Mouse (Mus musculus): ENCODE results near the gene Spn. TPM values are rescaled to one million over a fixed set of nuclear protein-coding genes. Genes with fewer than 3 reads are reported as not detected.
A peak's percentile ranks its signal among the peaks of the same experiment; 100 is the strongest.

The Spn gene
- polyA plus RNA-seq, 1 experiment: 13.2 TPM

DNA sequence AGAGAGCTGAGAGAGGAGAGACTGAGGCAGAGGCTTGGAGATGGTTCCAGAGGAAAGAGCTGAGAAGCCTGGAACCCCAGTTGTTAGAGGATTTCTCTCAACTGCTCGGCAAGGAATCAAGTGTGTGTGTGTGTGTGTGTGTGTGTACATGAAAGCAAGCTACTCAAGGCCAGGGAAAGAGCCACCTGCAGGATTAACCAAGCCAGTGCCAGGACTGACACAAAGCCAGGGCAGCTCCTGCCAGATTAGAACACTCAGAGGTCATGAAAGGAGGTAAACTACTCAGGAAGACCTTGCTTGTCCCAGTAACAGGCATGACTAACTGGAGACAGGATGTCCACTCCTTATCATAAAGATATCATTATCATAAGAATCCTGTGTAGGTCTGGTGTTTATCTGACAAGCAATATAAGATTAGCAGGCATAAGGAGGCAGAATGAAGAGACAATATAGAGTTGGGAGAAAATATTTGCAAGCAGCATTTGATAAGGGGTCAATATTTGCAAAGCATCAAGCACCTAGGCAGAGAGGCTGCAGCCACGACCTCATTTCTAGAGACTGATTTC is 36.1 kb downstream of the Spn start:
- TF ChIP-seq CTCF (IDR thresholded peaks at IDR 0.05; ENCODE audit: insufficient read depth, low read length): no peak
- no peak for TF ChIP-seq POLR2A (IDR thresholded peaks at IDR 0.05; ENCODE audit: borderline replicate concordance, extremely low read depth, low read depth, low read length)
- WGBS: 13% methylated on average over 2 of the region's 2 CpGs
- no peak overlapping the region for H3K4me3 ChIP-seq (replicated peaks; ENCODE audit: extremely low read depth, low read depth, low read length)
- DNase-seq: no peak
- peaks cover 2% of the 10 kb centered on the region; the same call in 1 of the 2 replicates for H3K4me1 ChIP-seq (ENCODE audit: control insufficient read depth, insufficient read depth, low read length)

DNA sequence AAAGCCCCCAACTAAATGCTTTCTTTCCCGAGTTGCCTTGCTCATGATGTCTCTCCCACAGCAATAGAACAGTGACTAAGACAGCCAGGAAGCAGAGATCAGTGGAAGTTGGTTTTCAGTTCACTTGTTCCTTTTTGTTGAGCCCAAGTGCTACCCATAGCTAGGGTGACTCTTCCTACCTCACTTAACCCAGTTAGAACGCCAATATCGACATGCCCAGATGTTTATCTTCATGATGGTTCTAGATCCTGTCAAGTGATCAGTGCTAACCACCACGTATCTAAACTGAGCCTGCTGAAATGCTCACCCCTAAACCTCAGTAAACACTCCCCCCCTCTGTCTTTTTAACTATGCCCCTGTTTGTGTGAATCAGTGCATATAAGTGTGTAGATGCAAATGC is 38.1 kb downstream of the Spn start:
- Histone ChIP-seq H3K4me1 (ENCODE audit: control insufficient read depth, insufficient read depth, low read length) (no peaks in the 10 kb centered on the region), H3K4me3 (replicated peaks; ENCODE audit: extremely low read depth, low read depth, low read length) (no peak overlapping the region)
- TF ChIP-seq POLR2A (IDR thresholded peaks at IDR 0.05; ENCODE audit: borderline replicate concordance, extremely low read depth, low read depth, low read length): no peak
- TF ChIP-seq CTCF (IDR thresholded peaks at IDR 0.05; ENCODE audit: insufficient read depth, low read length): no peak
- 67% methylated on average over 4 of the region's 4 CpGs for WGBS
- DNase-seq: no peak

DNA sequence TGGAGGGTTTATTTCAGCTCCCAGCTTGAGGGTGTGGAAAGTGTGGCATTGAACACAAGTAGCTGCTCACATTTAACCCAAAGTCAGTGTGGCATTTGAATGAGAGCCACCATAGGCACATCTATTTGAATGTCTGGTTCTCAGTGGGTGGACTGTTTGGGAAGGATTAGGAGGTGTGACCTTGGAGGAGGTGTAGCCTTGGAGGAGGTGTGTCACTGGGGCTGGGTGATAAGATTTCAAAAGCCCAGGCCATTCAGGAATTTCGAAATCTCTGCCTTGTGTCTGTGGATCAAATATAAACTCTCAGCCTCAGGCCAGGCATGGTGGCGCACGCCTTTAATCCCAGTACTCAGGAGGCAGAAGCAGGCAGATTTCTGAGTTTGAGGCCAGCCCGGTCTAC is 38.7 kb downstream of the Spn start:
- WGBS: 83% methylated on average over 4 of the region's 4 CpGs
- Histone ChIP-seq H3K4me3 (replicated peaks; ENCODE audit: extremely low read depth, low read depth, low read length) (no peak overlapping the region), H3K4me1 (ENCODE audit: control insufficient read depth, insufficient read depth, low read length) (no peaks in the 10 kb centered on the region)
- TF ChIP-seq POLR2A (IDR thresholded peaks at IDR 0.05; ENCODE audit: borderline replicate concordance, extremely low read depth, low read depth, low read length) (no peak), CTCF (IDR thresholded peaks at IDR 0.05; ENCODE audit: insufficient read depth, low read length) (no peak)
- DNase-seq: no peak

DNA sequence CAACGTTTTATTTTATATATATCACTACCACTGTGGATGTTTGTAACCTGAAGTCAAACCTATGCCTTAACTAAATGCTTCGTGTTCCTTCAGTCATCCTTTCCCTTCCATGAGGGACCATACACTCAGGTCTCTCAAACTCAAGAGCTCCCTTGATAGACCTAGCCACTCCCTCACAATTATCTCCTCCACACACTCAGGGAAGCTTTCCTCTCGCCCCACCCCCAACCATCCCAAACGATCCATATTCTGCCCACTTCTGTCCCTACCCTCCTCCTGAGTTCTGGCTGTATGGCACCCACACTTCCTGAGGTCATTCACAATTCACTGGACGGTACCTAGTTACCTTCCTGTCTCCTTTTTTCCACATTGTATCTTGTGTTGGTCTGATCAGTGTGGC is 39.1 kb downstream of the Spn start:
- H3K4me3 ChIP-seq (replicated peaks; ENCODE audit: extremely low read depth, low read depth, low read length): no peak overlapping the region
- H3K4me1 ChIP-seq (ENCODE audit: control insufficient read depth, insufficient read depth, low read length): no peaks in the 10 kb centered on the region; the same call in 1 of the 2 replicates
- WGBS: 75% methylated on average over 5 of the region's 5 CpGs
- TF ChIP-seq POLR2A (IDR thresholded peaks at IDR 0.05; ENCODE audit: borderline replicate concordance, extremely low read depth, low read depth, low read length) (no peak), CTCF (IDR thresholded peaks at IDR 0.05; ENCODE audit: insufficient read depth, low read length) (no peak)
- no peak for DNase-seq

DNA sequence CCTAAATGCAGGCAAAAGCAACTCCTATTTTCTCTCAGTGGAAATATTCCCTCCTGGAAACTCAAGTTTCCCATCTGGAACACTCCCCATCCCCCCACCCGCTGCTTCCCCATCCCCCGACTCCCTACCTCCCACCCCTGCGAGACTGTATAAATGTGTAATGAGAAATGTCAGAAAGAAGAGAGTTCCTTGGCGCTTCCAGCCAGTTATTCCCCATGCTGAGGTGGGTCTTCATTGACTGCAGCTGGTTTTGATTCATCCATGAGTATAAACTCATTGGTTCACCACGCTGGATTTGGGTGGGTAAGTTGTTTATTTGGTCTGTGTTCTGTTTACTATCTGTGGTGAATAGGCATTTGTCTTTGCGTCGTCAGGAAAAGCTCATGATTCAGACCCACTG is 41.2 kb downstream of the Spn start:
- WGBS: 52% methylated on average over 7 of the region's 7 CpGs
- DNase-seq: no peak
- Histone ChIP-seq H3K4me1 (ENCODE audit: control insufficient read depth, insufficient read depth, low read length) (no peaks in the 10 kb centered on the region; the same call in 1 of the 2 replicates), H3K4me3 (replicated peaks; ENCODE audit: extremely low read depth, low read depth, low read length) (no peak overlapping the region)
- TF ChIP-seq CTCF (IDR thresholded peaks at IDR 0.05; ENCODE audit: insufficient read depth, low read length): no peak
- no peak for TF ChIP-seq POLR2A (IDR thresholded peaks at IDR 0.05; ENCODE audit: borderline replicate concordance, extremely low read depth, low read depth, low read length)

DNA sequence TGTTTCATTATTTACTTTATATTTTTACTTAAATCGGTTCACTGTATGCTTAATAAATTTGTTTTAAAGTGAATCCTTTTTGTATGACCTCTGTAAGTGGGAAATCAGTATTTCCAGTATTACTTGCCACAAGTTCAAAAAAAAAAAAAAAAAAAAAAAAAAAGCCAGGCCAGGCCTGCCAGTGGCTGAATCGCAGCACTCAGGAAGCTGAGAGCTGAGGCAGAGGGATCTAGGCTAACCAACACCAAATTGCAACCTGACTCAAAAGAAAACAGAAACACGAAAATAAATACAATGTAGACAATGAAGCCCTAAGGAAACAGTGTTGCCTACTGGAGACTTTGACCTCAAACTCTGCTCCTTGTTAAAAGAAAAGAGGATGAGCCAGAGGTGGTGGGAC is 43.7 kb downstream of the Spn start:
- no peak for DNase-seq
- Histone ChIP-seq H3K4me3 (replicated peaks; ENCODE audit: extremely low read depth, low read depth, low read length) (no peak overlapping the region), H3K4me1 (ENCODE audit: control insufficient read depth, insufficient read depth, low read length) (peaks cover 5% of the 10 kb centered on the region)
- 52% methylated on average over 3 of the region's 3 CpGs for WGBS
- TF ChIP-seq CTCF (IDR thresholded peaks at IDR 0.05; ENCODE audit: insufficient read depth, low read length): no peak
- no peak for TF ChIP-seq POLR2A (IDR thresholded peaks at IDR 0.05; ENCODE audit: borderline replicate concordance, extremely low read depth, low read depth, low read length)

DNA sequence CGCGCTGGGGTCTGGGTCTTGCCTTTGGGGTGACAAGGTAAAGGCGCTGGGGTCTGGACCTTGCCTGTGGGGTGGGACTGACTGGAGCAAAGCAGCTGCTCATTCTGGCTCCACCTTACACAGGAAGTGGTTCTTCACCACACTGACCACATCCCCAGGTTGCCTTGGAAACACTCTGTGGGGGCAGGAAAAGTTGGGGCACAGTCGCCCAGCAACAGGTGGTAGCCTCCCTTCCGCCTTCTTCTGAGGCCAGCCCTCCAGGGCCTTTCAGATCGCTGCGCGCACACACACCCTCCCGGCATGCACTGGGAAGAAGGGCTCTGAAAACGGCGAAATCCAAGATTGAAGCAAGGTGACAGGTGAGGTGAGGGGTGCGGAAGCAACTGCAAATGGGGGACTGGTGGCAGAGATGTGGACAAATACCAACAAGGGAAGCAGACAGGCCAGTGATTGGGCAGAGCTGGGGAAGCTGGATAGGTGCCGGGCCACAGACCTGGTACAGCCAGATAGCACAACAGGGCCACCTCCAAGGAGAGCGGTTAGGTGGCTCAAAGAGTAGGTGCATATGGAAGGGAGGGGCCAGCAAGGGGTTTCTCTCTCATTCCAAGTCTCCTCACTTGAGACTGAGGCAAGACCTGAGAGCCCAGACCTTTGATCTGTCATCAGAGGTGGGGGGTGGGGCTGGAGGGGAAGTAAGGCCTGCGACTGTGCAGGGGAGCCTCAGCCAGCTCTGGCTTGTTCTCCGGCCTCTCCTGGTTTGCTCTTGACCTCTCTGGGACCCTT is 46.3 kb downstream of the Spn start, which contains the start of gene AI467606:
Gene AI467606 (plus strand): TSS at position 246 of the 783 bp plus-strand sequence.
- TF ChIP-seq CTCF (IDR thresholded peaks at IDR 0.05; ENCODE audit: insufficient read depth, low read length): no peak
- TF ChIP-seq POLR2A (IDR thresholded peaks at IDR 0.05; ENCODE audit: borderline replicate concordance, extremely low read depth, low read depth, low read length): peak; percentile 48; the same call in 1 of the 2 replicates
- peak; percentile 59 for DNase-seq
- H3K4me3 ChIP-seq (replicated peaks; ENCODE audit: extremely low read depth, low read depth, low read length): peak within 1 kb of the TSS; percentile 68
- 44% methylated on average over 16 of the region's 16 CpGs for WGBS
- H3K4me1 ChIP-seq (ENCODE audit: control insufficient read depth, insufficient read depth, low read length): peaks cover 6% of the 10 kb centered on the region

DNA sequence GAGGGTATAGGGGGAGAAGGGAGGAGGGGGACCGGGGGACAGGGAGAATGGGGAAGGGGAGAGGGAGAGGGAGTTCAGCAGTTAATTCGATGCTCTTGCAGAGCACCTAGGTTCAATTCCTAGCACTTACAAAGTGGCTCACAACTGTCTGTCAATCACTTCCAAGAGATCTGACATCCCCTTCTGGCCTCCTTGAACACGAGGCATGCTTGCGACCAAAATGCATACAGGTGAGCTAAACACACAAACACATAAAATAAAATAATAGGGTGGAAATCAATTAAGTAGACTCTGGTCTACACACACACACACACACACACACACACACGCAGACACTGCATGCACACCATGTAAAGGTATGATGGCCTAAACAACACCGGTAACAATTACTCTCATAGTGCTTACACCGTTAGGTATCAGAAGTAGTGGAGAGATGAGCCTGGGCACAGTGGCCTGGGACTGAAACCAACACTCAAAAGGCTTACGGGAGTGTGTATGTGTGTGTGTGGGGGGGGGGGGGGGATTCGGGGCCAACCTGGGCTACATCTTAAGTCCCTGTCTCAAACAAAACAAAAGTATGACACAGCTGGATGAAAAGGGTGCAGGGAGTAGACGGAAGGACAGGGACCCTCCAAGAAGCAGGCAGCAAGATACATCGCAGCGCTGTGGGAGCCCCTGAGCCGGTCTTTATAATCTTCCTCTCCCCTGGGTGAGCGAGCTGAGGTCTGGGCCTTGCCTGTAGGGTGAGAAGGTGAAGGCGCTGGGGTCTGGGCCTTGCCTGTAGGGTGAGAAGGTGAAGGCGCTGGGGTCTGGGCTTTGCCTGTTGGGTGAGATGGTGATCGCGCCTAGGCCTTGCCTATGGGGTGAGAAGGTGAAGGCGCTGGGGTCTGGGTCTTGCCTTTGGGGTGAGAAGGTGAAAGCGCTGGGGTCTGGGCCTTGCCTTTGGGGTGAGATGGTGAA is 47.2 kb downstream of the Spn start:
- no peak for TF ChIP-seq CTCF (IDR thresholded peaks at IDR 0.05; ENCODE audit: insufficient read depth, low read length)
- no peak for TF ChIP-seq POLR2A (IDR thresholded peaks at IDR 0.05; ENCODE audit: borderline replicate concordance, extremely low read depth, low read depth, low read length)
- peaks cover 6% of the 10 kb centered on the region for H3K4me1 ChIP-seq (ENCODE audit: control insufficient read depth, insufficient read depth, low read length)
- WGBS: 81% methylated on average over 20 of the region's 20 CpGs
- no peak for DNase-seq
- peak overlapping the region; percentile 36 for H3K4me3 ChIP-seq (replicated peaks; ENCODE audit: extremely low read depth, low read depth, low read length)
